Mouse (Mus musculus): ENCODE data around the gene Syne1. TPM values are rescaled to one million over a fixed set of nuclear protein-coding genes. Genes with fewer than 3 reads are reported as not detected.

The Syne1 gene
- polyA plus RNA-seq, 1 experiment: 28.3 TPM

GRCm38 (mm10) chr10:5305555-5305954 lies 245.7 kb downstream of the Syne1 start:
- DNase-seq (ENCODE audit: low spot score): no peak

- no peak for DNase-seq (ENCODE audit: low spot score)
Observed at GRCm38 (mm10) chr10:5295291-5295891, 255.9 kb downstream of the Syne1 start.

- DNase-seq (ENCODE audit: low spot score): no peak
Observed at GRCm38 (mm10) chr10:5289575-5289909, 261.7 kb downstream of the Syne1 start.

- peak; percentile 34 for DNase-seq (ENCODE audit: low spot score)
Observed at GRCm38 (mm10) chr10:5288716-5289574, 262.3 kb downstream of the Syne1 start.

- no peak for DNase-seq (ENCODE audit: low spot score)
Observed at GRCm38 (mm10) chr10:5288262-5288661, 263.0 kb downstream of the Syne1 start.

GRCm38 (mm10) chr10:5275769-5276168 lies 275.5 kb downstream of the Syne1 start:
- no peak for DNase-seq (ENCODE audit: low spot score)

- DNase-seq (ENCODE audit: low spot score): no peak
Observed at GRCm38 (mm10) chr10:5270641-5271040, 280.6 kb downstream of the Syne1 start.

GRCm38 (mm10) chr10:5264418-5264817 lies 286.9 kb downstream of the Syne1 start:
- no peak for DNase-seq (ENCODE audit: low spot score)

GRCm38 (mm10) chr10:5262636-5263035 lies 288.6 kb downstream of the Syne1 start:
- DNase-seq (ENCODE audit: low spot score): no peak

- DNase-seq (ENCODE audit: low spot score): no peak
Observed at GRCm38 (mm10) chr10:5256686-5257085, 294.6 kb downstream of the Syne1 start.

GRCm38 (mm10) chr10:5253752-5254151 lies 297.5 kb downstream of the Syne1 start:
- DNase-seq (ENCODE audit: low spot score): no peak

GRCm38 (mm10) chr10:5250702-5251101 lies 300.6 kb downstream of the Syne1 start:
- DNase-seq (ENCODE audit: low spot score): no peak

GRCm38 (mm10) chr10:5239680-5240079 lies 311.6 kb downstream of the Syne1 start:
- DNase-seq (ENCODE audit: low spot score): no peak

GRCm38 (mm10) chr10:5236926-5237325 lies 314.4 kb downstream of the Syne1 start:
- no peak for DNase-seq (ENCODE audit: low spot score)

GRCm38 (mm10) chr10:5236171-5236570 lies 315.1 kb downstream of the Syne1 start:
- DNase-seq (ENCODE audit: low spot score): no peak

- no peak for DNase-seq (ENCODE audit: low spot score)
Observed at GRCm38 (mm10) chr10:5234721-5235501, 316.4 kb downstream of the Syne1 start.

- no peak for DNase-seq (ENCODE audit: low spot score)
Observed at GRCm38 (mm10) chr10:5229129-5229528, 322.2 kb downstream of the Syne1 start.

- no peak for DNase-seq (ENCODE audit: low spot score)
Observed at GRCm38 (mm10) chr10:5227395-5228076, 323.7 kb downstream of the Syne1 start.

GRCm38 (mm10) chr10:5215943-5216342 lies 335.3 kb downstream of the Syne1 start:
- no peak for DNase-seq (ENCODE audit: low spot score)

- no peak for DNase-seq (ENCODE audit: low spot score)
Observed at GRCm38 (mm10) chr10:5207905-5208641, 343.2 kb downstream of the Syne1 start.

GRCm38 (mm10) chr10:5205977-5206376 lies 345.3 kb downstream of the Syne1 start:
- DNase-seq (ENCODE audit: low spot score): no peak
